ENCODE assay signal across 8 mouse cellular contexts in the genomic region with DNA sequence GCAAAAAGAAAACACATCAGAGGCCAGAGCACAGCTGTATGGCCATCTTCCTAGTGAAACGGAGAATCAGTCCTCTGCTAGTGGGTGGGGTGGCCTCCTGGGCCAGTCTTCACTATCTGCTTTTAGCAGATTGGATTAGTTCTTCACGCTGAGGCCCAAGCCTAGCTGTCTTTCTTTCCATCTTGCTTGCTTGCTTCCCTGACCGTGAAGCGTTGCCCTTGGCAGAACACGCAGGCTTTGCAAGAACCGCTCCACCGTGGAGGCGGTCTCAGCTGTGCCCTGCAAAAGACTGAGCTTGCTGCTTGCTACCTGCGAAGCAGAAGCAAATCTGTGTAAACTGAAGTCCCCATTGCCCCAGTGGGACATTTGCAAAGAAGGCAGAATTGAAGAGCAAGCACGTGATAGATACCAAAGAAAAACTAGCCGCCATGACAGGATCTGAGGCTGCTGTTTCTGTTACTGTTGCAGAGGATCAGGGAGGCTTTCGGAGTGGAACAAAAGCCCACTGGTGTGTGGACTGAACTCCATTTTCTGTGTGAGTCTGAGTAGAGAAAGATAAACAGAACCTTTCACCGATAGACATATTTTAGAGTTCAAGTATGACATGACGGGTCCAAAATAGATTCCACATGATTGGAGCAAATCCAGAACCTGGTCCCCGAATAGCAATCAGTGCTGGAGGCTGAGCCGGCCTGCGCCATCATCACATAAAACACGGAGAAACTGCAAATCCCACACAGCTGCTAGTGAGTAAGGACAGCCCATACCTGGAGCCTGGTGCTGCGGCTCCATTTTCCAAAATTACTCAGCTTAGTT.
A peak's percentile ranks its signal among the peaks of the same experiment; 100 is the strongest.
DNase-seq lines count a peak whose midpoint lies in the region; ATAC-seq and TF ChIP-seq lines count a peak whose summit lies in the region.

No protein-coding gene starts in this region.

- no peak overlapping the region for H3K4me3 ChIP-seq in hindbrain, embryonic 12.5 days
- H3K4me3 ChIP-seq in hindbrain, embryonic 10.5 days = no peak overlapping the region
- H3K4me3 ChIP-seq in neural tube, embryonic 15.5 days (replicated peaks) = no peak overlapping the region
- no peak overlapping the region for H3K4me3 ChIP-seq in thymus, adult 2 months (ENCODE audit: control insufficient read depth, insufficient read depth, low read length)
- no peak overlapping the region for H3K4me3 ChIP-seq in liver, postnatal 0 days (ENCODE audit: low read depth, low read length)

- no peak for ATAC-seq in hindbrain, embryonic 12.5 days (ENCODE audit: low FRiP score)
- ATAC-seq in neural tube, embryonic 15.5 days (ENCODE audit: low FRiP score) = 0 out of 2 replicates have a peak, but pooled peaks have one; percentile 53
- no peak for ATAC-seq in liver, postnatal 0 days

- no peaks in the 10 kb centered on the region for H3K9me3 ChIP-seq in hindbrain, embryonic 12.5 days (replicated peaks)
- H3K9me3 ChIP-seq in hindbrain, embryonic 10.5 days = no peaks in the 10 kb centered on the region
- no peaks in the 10 kb centered on the region for H3K9me3 ChIP-seq in neural tube, embryonic 15.5 days (replicated peaks)
- no peaks in the 10 kb centered on the region for H3K9me3 ChIP-seq in liver, postnatal 0 days (ENCODE audit: low read length)

- peak overlapping the region; percentile 24; the same call in 1 of the 2 replicates for H3K27ac ChIP-seq in hindbrain, embryonic 12.5 days
- no peak overlapping the region for H3K27ac ChIP-seq in hindbrain, embryonic 10.5 days
- H3K27ac ChIP-seq in neural tube, embryonic 15.5 days (replicated peaks) = peak overlapping the region; percentile 61
- H3K27ac ChIP-seq in thymus, adult 2 months (ENCODE audit: control insufficient read depth, insufficient read depth, low read length) = no peak overlapping the region
- H3K27ac ChIP-seq in liver, postnatal 0 days (ENCODE audit: low read depth) = no peak overlapping the region

- 0 out of 2 replicates have a peak, but pooled peaks cover 4% of the 10 kb centered on the region for H3K4me1 ChIP-seq in hindbrain, embryonic 12.5 days
- 0 out of 2 replicates have a peak, but pooled peaks cover 4% of the 10 kb centered on the region for H3K4me1 ChIP-seq in hindbrain, embryonic 10.5 days (replicated peaks)
- peaks cover 11% of the 10 kb centered on the region; the same call in 1 of the 2 replicates for H3K4me1 ChIP-seq in neural tube, embryonic 15.5 days
- no peaks in the 10 kb centered on the region for H3K4me1 ChIP-seq in thymus, adult 2 months (replicated peaks; ENCODE audit: control insufficient read depth, insufficient read depth, low read length)
- H3K4me1 ChIP-seq in liver, postnatal 0 days (ENCODE audit: insufficient read depth) = no peaks in the 10 kb centered on the region

- no peak overlapping the region for H3K4me2 ChIP-seq in hindbrain, embryonic 12.5 days (replicated peaks)
- no peak overlapping the region for H3K4me2 ChIP-seq in neural tube, embryonic 15.5 days
- H3K4me2 ChIP-seq in liver, postnatal 0 days (ENCODE audit: low read depth, low read length) = no peak overlapping the region

- TF ChIP-seq EP300 in liver, postnatal 0 days (IDR thresholded peaks at IDR 0.05; ENCODE audit: low read depth) = no peak

- H3K9ac ChIP-seq in hindbrain, embryonic 12.5 days = no peak overlapping the region
- no peak overlapping the region for H3K9ac ChIP-seq in neural tube, embryonic 15.5 days (replicated peaks)
- no peak overlapping the region for H3K9ac ChIP-seq in liver, postnatal 0 days (replicated peaks)

- DNase-seq in hindbrain, embryonic 10.5 days (ENCODE audit: low spot score) = no peak
- peak; percentile 12 for DNase-seq in right cerebral cortex, adult 18-20 months
- no peak for DNase-seq in right cerebral cortex, postnatal 14 days
- peak; percentile 72 to 74 for DNase-seq in heart, postnatal 10 days
- no peak for DNase-seq in thymus, adult 2 months
- no peak for DNase-seq in liver, postnatal 0 days

- H3K27me3 ChIP-seq in hindbrain, embryonic 12.5 days = no peaks in the 10 kb centered on the region
- H3K27me3 ChIP-seq in hindbrain, embryonic 10.5 days (ENCODE audit: insufficient read depth, poor library complexity, severe bottlenecking) = no peaks in the 10 kb centered on the region
- no peaks in the 10 kb centered on the region for H3K27me3 ChIP-seq in neural tube, embryonic 15.5 days (replicated peaks)
- H3K27me3 ChIP-seq in thymus, adult 2 months (ENCODE audit: control insufficient read depth, insufficient read depth, low read length) = no peaks in the 10 kb centered on the region
- no peaks in the 10 kb centered on the region for H3K27me3 ChIP-seq in liver, postnatal 0 days (ENCODE audit: insufficient read depth, low read length)

- no peak for TF ChIP-seq CTCF in thymus, adult 2 months (IDR thresholded peaks at IDR 0.05; ENCODE audit: borderline replicate concordance, control insufficient read depth, extremely low read depth, insufficient read depth, low read length, poor library complexity)
- no peak for TF ChIP-seq CTCF in liver, postnatal 0 days (IDR thresholded peaks at IDR 0.05; ENCODE audit: low read depth)

- intact Hi-C loops in heart, postnatal 10 days (cut with DNase I) = loop anchor here (5.0 kb wide), 1 partner anchor 62 kb away; no protein-coding TSS in a partner anchor

- H3K36me3 ChIP-seq in hindbrain, embryonic 12.5 days = no peaks in the 10 kb centered on the region
- no peaks in the 10 kb centered on the region for H3K36me3 ChIP-seq in hindbrain, embryonic 10.5 days
- H3K36me3 ChIP-seq in neural tube, embryonic 15.5 days = no peaks in the 10 kb centered on the region
- no peaks in the 10 kb centered on the region for H3K36me3 ChIP-seq in thymus, adult 2 months (ENCODE audit: control insufficient read depth, insufficient read depth, low read length)
- H3K36me3 ChIP-seq in liver, postnatal 0 days (replicated peaks; ENCODE audit: insufficient read depth, low read length) = no peaks in the 10 kb centered on the region

- WGBS in hindbrain, embryonic 12.5 days = 80% methylated on average over 19 of the region's 19 CpGs
- WGBS in hindbrain, embryonic 10.5 days = 88% methylated on average over 19 of the region's 19 CpGs
- 71% methylated on average over 19 of the region's 19 CpGs for WGBS in neural tube, embryonic 15.5 days
- 92% methylated on average over 19 of the region's 19 CpGs for WGBS in thymus, adult 2 months
- 82% methylated on average over 19 of the region's 19 CpGs for WGBS in liver, postnatal 0 days (ENCODE audit: insufficient replicate concordance)

- TF ChIP-seq POLR2A in thymus, adult 2 months (IDR thresholded peaks at IDR 0.05; ENCODE audit: control insufficient read depth, extremely low read depth, insufficient read depth, low read length, poor library complexity) = no peak

Comparison
In these comparisons a context has a peak if more than half of its experiments do, and no peak if none do; other contexts are left out.
1. H3K27ac ChIP-seq: peak in hindbrain, embryonic 12.5 days (single experiment) and neural tube, embryonic 15.5 days (single experiment); none in hindbrain, embryonic 10.5 days (single experiment), thymus, adult 2 months (single experiment) and liver, postnatal 0 days (single experiment).
2. DNase-seq: peak in right cerebral cortex, adult 18-20 months (single experiment) and heart, postnatal 10 days (2 of 2); none in hindbrain, embryonic 10.5 days (single experiment), right cerebral cortex, postnatal 14 days (single experiment), thymus, adult 2 months (single experiment) and liver, postnatal 0 days (single experiment).